Mouse (Mus musculus): ENCODE measurements at regions not wholly inside any gene's neighbourhood (a gene's known extent, or its start where the extent isn't known, plus 50 kb on each side); places are given as distances from the start of the nearest gene placed in this dataset.

DNA sequence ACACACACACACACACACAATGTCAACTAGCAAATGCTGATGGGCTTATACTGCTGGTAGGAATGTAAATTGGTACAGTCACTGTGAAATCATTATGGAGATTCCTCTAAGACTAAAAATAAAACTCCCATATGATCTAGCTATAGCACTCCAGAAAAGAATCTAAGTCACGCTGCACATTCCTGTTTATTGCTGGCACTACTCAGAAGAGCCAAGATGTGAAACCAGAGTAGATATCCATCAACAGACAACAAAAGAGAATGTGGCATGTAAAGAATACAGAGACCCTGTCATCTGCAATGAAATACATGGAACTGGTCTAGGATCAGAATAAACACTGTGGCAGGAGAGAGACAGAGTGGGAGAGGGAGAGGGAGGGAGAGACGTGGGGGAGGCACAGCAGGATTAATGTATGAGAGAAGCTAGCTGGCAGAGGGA, 442.8 kb upstream of the Nrp1 start:
- Histone ChIP-seq H3K9ac (ENCODE audit: low read length) (no peak overlapping the region), H3K27ac (ENCODE audit: low read depth) (no peak overlapping the region), H3K4me1 (replicated peaks; ENCODE audit: control insufficient read depth, insufficient read depth, low read length) (peaks cover 10% of the 10 kb centered on the region), H3K27me3 (replicated peaks; ENCODE audit: control insufficient read depth, insufficient read depth, low read length) (no peaks in the 10 kb centered on the region), H3K36me3 (ENCODE audit: control insufficient read depth, insufficient read depth, low read length) (no peaks in the 10 kb centered on the region), H3K9me3 (ENCODE audit: control insufficient read depth, low read length) (no peaks in the 10 kb centered on the region), H3K4me3 (ENCODE audit: low read depth, low read length) (no peak overlapping the region), H3K4me2 (ENCODE audit: low read length) (no peak overlapping the region)
- DNase-seq (ENCODE audit: low spot score) (peak; percentile 33), ATAC-seq (replicated peaks; ENCODE audit: low FRiP score, low TSS enrichment, low read depth) (no peak)
- WGBS, result 15% methylated on average over 2 of the region's 2 CpGs

DNA sequence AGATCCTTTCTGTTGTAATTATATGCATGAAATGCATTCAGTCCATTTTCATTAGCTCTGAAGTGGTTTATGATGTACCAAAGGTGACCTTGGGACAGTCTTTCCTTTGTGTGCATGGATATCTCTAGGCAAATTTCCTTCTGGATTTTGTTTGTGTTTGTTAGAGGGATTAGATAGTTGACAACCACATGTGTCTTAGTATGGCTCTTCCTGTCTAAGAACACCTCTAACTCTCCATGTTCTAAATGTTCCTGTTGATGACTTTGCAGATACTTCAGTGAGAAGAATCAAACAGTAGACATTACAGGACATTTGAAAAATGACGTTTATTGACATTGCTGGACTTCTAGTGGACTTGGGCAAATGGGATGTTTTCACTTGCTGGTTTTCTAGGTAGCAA, 436.5 kb upstream of the Nrp1 start:
- WGBS, result 87% methylated on average over 1 of the region's 1 CpGs
- DNase-seq (ENCODE audit: low spot score) (no peak), ATAC-seq (replicated peaks; ENCODE audit: low FRiP score, low TSS enrichment, low read depth) (no peak)
- no peak overlapping the region for H3K27ac ChIP-seq (ENCODE audit: low read depth)
- no peaks in the 10 kb centered on the region for H3K4me1 ChIP-seq (replicated peaks; ENCODE audit: control insufficient read depth, insufficient read depth, low read length)
- H3K36me3 ChIP-seq (ENCODE audit: control insufficient read depth, insufficient read depth, low read length), result no peaks in the 10 kb centered on the region
- no peak overlapping the region for H3K4me2 ChIP-seq (ENCODE audit: low read length)
- no peak overlapping the region for H3K4me3 ChIP-seq (ENCODE audit: low read depth, low read length)
- H3K9ac ChIP-seq (ENCODE audit: low read length), result no peak overlapping the region
- no peaks in the 10 kb centered on the region for H3K27me3 ChIP-seq (replicated peaks; ENCODE audit: control insufficient read depth, insufficient read depth, low read length)
- no peaks in the 10 kb centered on the region for H3K9me3 ChIP-seq (ENCODE audit: control insufficient read depth, low read length)

GRCm38 (mm10) chr8:127923321-127923720, 435.1 kb upstream of the Nrp1 start:
- H3K9ac ChIP-seq (ENCODE audit: low read length), result no peak overlapping the region
- DNase-seq (ENCODE audit: low spot score), result no peak
- ATAC-seq (replicated peaks; ENCODE audit: low FRiP score, low TSS enrichment, low read depth), result no peak
- H3K36me3 ChIP-seq (ENCODE audit: control insufficient read depth, insufficient read depth, low read length), result no peaks in the 10 kb centered on the region
- no peaks in the 10 kb centered on the region for H3K4me1 ChIP-seq (replicated peaks; ENCODE audit: control insufficient read depth, insufficient read depth, low read length)
- H3K4me2 ChIP-seq (ENCODE audit: low read length), result no peak overlapping the region
- no peaks in the 10 kb centered on the region for H3K9me3 ChIP-seq (ENCODE audit: control insufficient read depth, low read length)
- no peaks in the 10 kb centered on the region for H3K27me3 ChIP-seq (replicated peaks; ENCODE audit: control insufficient read depth, insufficient read depth, low read length)
- 85% methylated on average over 4 of the region's 4 CpGs for WGBS
- H3K4me3 ChIP-seq (ENCODE audit: low read depth, low read length), result no peak overlapping the region
- no peak overlapping the region for H3K27ac ChIP-seq (ENCODE audit: low read depth)

DNA sequence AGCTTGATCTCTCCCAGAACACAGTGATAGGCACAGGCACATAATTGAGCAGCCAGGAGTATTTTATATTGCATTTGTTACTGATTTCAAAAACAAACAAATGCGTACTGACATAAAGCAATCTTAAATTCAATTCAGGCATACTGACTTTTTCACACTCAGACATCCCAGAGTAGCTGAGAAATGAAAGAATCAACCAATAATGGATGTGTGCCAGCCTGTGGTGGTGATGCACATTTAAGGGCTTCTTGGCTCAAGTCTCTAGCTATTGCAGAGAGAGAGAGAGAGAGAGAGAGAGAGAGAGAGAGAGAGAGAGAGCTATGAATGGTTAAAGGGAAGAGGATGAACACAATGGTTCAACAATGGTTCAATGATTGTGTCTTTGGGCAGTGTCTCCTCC, 426.1 kb upstream of the Nrp1 start:
- Histone ChIP-seq H3K36me3 (ENCODE audit: control insufficient read depth, insufficient read depth, low read length) (no peaks in the 10 kb centered on the region), H3K4me3 (ENCODE audit: low read depth, low read length) (no peak overlapping the region), H3K9me3 (ENCODE audit: control insufficient read depth, low read length) (no peaks in the 10 kb centered on the region), H3K27ac (ENCODE audit: low read depth) (no peak overlapping the region), H3K9ac (ENCODE audit: low read length) (no peak overlapping the region), H3K27me3 (replicated peaks; ENCODE audit: control insufficient read depth, insufficient read depth, low read length) (no peaks in the 10 kb centered on the region), H3K4me1 (replicated peaks; ENCODE audit: control insufficient read depth, insufficient read depth, low read length) (no peaks in the 10 kb centered on the region), H3K4me2 (ENCODE audit: low read length) (no peak overlapping the region)
- DNase-seq (ENCODE audit: low spot score) (no peak), ATAC-seq (replicated peaks; ENCODE audit: low FRiP score, low TSS enrichment, low read depth) (no peak)
- 87% methylated on average over 1 of the region's 1 CpGs for WGBS

DNA sequence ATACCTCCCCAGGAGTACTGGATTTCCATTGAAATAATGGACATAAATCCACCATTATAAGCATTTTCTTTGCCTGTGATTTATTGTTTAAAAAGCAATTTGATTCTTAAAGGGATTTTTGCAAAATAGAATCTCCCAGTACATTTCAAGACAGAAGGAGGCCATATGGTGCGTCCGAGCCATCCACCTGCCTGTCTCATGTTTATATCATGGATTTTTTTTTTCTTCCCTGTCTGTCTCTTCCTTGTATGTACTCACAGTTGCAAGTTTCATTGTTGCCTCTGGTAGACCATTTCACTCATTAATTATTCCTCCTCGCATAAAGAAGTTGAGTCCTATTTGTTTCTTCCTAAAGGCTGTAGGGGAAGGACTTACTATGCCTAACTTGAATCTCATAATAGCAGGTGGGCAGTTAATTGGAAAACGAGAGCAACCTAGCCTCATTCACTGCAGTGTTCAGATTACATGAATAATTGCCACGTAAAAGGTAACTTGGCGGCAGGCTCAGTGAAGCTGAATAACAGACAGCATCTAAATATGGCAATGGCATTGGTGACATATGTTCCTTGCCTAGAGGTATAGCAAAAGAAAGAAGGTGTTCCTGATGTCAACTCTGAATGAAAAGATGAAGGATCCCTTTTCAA, 421.5 kb upstream of the Nrp1 start:
- H3K9me3 ChIP-seq (ENCODE audit: control insufficient read depth, low read length), result no peaks in the 10 kb centered on the region
- H3K27me3 ChIP-seq (replicated peaks; ENCODE audit: control insufficient read depth, insufficient read depth, low read length), result no peaks in the 10 kb centered on the region
- H3K4me2 ChIP-seq (ENCODE audit: low read length), result no peak overlapping the region
- WGBS, result 84% methylated on average over 6 of the region's 6 CpGs
- H3K4me3 ChIP-seq (ENCODE audit: low read depth, low read length), result no peak overlapping the region
- H3K27ac ChIP-seq (ENCODE audit: low read depth), result no peak overlapping the region
- no peak overlapping the region for H3K9ac ChIP-seq (ENCODE audit: low read length)
- ATAC-seq (replicated peaks; ENCODE audit: low FRiP score, low TSS enrichment, low read depth) (no peak), DNase-seq (ENCODE audit: low spot score) (no peak)
- no peaks in the 10 kb centered on the region for H3K4me1 ChIP-seq (replicated peaks; ENCODE audit: control insufficient read depth, insufficient read depth, low read length)
- no peaks in the 10 kb centered on the region for H3K36me3 ChIP-seq (ENCODE audit: control insufficient read depth, insufficient read depth, low read length)

GRCm38 (mm10) chr8:127939284-127939985, 419.0 kb upstream of the Nrp1 start:
- WGBS, result 44% methylated on average over 7 of the region's 7 CpGs
- Histone ChIP-seq H3K9ac (ENCODE audit: low read length) (no peak overlapping the region), H3K9me3 (ENCODE audit: control insufficient read depth, low read length) (no peaks in the 10 kb centered on the region), H3K4me3 (ENCODE audit: low read depth, low read length) (no peak overlapping the region), H3K4me2 (ENCODE audit: low read length) (no peak overlapping the region), H3K36me3 (ENCODE audit: control insufficient read depth, insufficient read depth, low read length) (no peaks in the 10 kb centered on the region), H3K4me1 (replicated peaks; ENCODE audit: control insufficient read depth, insufficient read depth, low read length) (no peaks in the 10 kb centered on the region), H3K27ac (ENCODE audit: low read depth) (no peak overlapping the region), H3K27me3 (replicated peaks; ENCODE audit: control insufficient read depth, insufficient read depth, low read length) (no peaks in the 10 kb centered on the region)
- DNase-seq (ENCODE audit: low spot score) (no peak), ATAC-seq (replicated peaks; ENCODE audit: low FRiP score, low TSS enrichment, low read depth) (no peak)

DNA sequence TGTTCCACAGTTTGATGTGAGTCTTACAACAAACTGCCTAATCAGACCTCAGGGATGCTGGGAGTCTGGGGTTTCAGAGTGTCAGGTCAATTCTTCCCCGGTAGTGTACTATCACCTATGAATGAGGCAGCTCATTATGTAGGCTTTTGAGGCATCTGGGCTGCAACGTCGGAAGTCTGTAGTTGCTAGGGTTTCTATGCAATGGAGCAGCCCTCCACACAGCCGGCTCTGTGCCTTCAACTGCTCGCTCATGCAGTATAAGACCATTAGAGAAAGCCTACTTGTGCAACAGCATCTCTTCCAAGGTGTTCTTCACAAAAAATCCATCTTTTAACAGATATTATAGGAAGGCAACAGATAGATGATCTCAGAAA, 418.4 kb upstream of the Nrp1 start:
- Histone ChIP-seq H3K4me2 (ENCODE audit: low read length) (no peak overlapping the region), H3K36me3 (ENCODE audit: control insufficient read depth, insufficient read depth, low read length) (no peaks in the 10 kb centered on the region), H3K9ac (ENCODE audit: low read length) (no peak overlapping the region), H3K27ac (ENCODE audit: low read depth) (no peak overlapping the region), H3K27me3 (replicated peaks; ENCODE audit: control insufficient read depth, insufficient read depth, low read length) (no peaks in the 10 kb centered on the region), H3K4me1 (replicated peaks; ENCODE audit: control insufficient read depth, insufficient read depth, low read length) (no peaks in the 10 kb centered on the region), H3K9me3 (ENCODE audit: control insufficient read depth, low read length) (no peaks in the 10 kb centered on the region), H3K4me3 (ENCODE audit: low read depth, low read length) (no peak overlapping the region)
- DNase-seq (ENCODE audit: low spot score) (no peak), ATAC-seq (replicated peaks; ENCODE audit: low FRiP score, low TSS enrichment, low read depth) (no peak)
- 48% methylated on average over 5 of the region's 5 CpGs for WGBS

- DNase-seq (ENCODE audit: low spot score), result no peak
- Histone ChIP-seq H3K4me2 (ENCODE audit: low read length) (no peak overlapping the region), H3K9ac (ENCODE audit: low read length) (no peak overlapping the region), H3K4me3 (ENCODE audit: low read depth, low read length) (no peak overlapping the region), H3K27ac (ENCODE audit: low read depth) (no peak overlapping the region), H3K9me3 (ENCODE audit: control insufficient read depth, low read length) (no peaks in the 10 kb centered on the region), H3K4me1 (replicated peaks; ENCODE audit: control insufficient read depth, insufficient read depth, low read length) (no peaks in the 10 kb centered on the region), H3K36me3 (ENCODE audit: control insufficient read depth, insufficient read depth, low read length) (no peaks in the 10 kb centered on the region), H3K27me3 (replicated peaks; ENCODE audit: control insufficient read depth, insufficient read depth, low read length) (no peaks in the 10 kb centered on the region)
- ATAC-seq (replicated peaks; ENCODE audit: low FRiP score, low TSS enrichment, low read depth), result no peak
Measured at GRCm38 (mm10) chr8:127942319-127942718, 416.1 kb upstream of the Nrp1 start.

GRCm38 (mm10) chr8:127944955-127945498, 413.4 kb upstream of the Nrp1 start:
- Histone ChIP-seq H3K27ac (ENCODE audit: low read depth) (no peak overlapping the region), H3K36me3 (ENCODE audit: control insufficient read depth, insufficient read depth, low read length) (no peaks in the 10 kb centered on the region), H3K4me2 (ENCODE audit: low read length) (no peak overlapping the region), H3K9ac (ENCODE audit: low read length) (no peak overlapping the region), H3K4me3 (ENCODE audit: low read depth, low read length) (no peak overlapping the region), H3K27me3 (replicated peaks; ENCODE audit: control insufficient read depth, insufficient read depth, low read length) (no peaks in the 10 kb centered on the region), H3K9me3 (ENCODE audit: control insufficient read depth, low read length) (no peaks in the 10 kb centered on the region), H3K4me1 (replicated peaks; ENCODE audit: control insufficient read depth, insufficient read depth, low read length) (no peaks in the 10 kb centered on the region)
- DNase-seq (ENCODE audit: low spot score) (no peak), ATAC-seq (replicated peaks; ENCODE audit: low FRiP score, low TSS enrichment, low read depth) (no peak)
